Mouse (Mus musculus) common myeloid progenitor, adult 5-6 weeks (primary cell): Measurements from ENCODE around the gene Olfr1031. TPM values are rescaled to one million over a fixed set of nuclear protein-coding genes. Genes with fewer than 3 reads are reported as not detected.
"Not testable (repeated sequence)": the region's sequence is repeated elsewhere in the genome, so short reads cannot be mapped to it uniquely, and the experiment has no call there.

Experiments
- ATAC-seq: replicated peaks from 2 replicates; pipeline ENCODE4 v1.8.0; 2016; ENCODE audit warnings: low read depth, mild to moderate bottlenecking, moderate TSS enrichment, inconsistent platforms; ENCODE audit not compliant: poor library complexity, severe bottlenecking
- total RNA-seq: library from RNA; stranded (forward); fragments of 200-1000, 187-1606 nt; gene quantifications from 2 replicates; pipeline ENCODE4 v1.2.3, GENCODE M21; 2017

Olfr1031 gene
- total RNA-seq = not detected in 2 replicates

- no peak for ATAC-seq
These were observed at the start of gene Olfr1031 for GRCm38 (mm10) chr2:85990004-85990403. Gene Olfr1031, plus strand, starts transcription at chr2:85990304.

- ATAC-seq = no peak
These were observed 40.0 kb upstream of the Olfr1031 start, which contains the start of gene Olfr1028 for GRCm38 (mm10) chr2:85950137-85950536. Gene Olfr1028, plus strand, starts transcription at chr2:85950437.

- ATAC-seq = no peak
These were observed 16.5 kb upstream of the Olfr1031 start, which contains the start of gene Olfr1029 for GRCm38 (mm10) chr2:85973595-85973994. Gene Olfr1029, plus strand, starts transcription at chr2:85973895.

GRCm38 (mm10) chr2:85978976-85979375 lies 11.1 kb upstream of the Olfr1031 start, which contains the start of gene Olfr1030:
Gene Olfr1030, plus strand, starts transcription at chr2:85979276.
- no peak for ATAC-seq

- ATAC-seq = no peak
These were observed 15.1 kb downstream of the Olfr1031 start, which contains the start of gene Olfr1032 for GRCm38 (mm10) chr2:86005240-86005639. Gene Olfr1032, plus strand, starts transcription at chr2:86005540.

GRCm38 (mm10) chr2:86020406-86020805 lies 30.3 kb downstream of the Olfr1031 start, which contains the start of gene Olfr1033:
Gene Olfr1033, plus strand, starts transcription at chr2:86020633.
- peak; percentile 63; the same call in 1 of the 2 replicates for ATAC-seq

- not testable (repeated sequence) for ATAC-seq
These were observed 31.4 kb downstream of the Olfr1031 start for GRCm38 (mm10) chr2:86021518-86021917.

Other genes starting within 250 kb of the Olfr1031 start
- gene Olfr1012, start 227.5 kb upstream of the Olfr1031 start, total RNA-seq = not detected in 2 replicates
- gene Olfr1013, start 223.2 kb upstream of the Olfr1031 start, total RNA-seq = not detected in 2 replicates
- not detected in 2 replicates for gene Olfr1014, start 217.6 kb upstream of the Olfr1031 start, total RNA-seq
- not detected in 2 replicates for gene Olfr1015, start 208.3 kb upstream of the Olfr1031 start, total RNA-seq
- not detected in 2 replicates for gene Olfr1016, start 187.8 kb upstream of the Olfr1031 start, total RNA-seq
- gene Olfr1018, start 171.8 kb upstream of the Olfr1031 start, total RNA-seq = not detected in 2 replicates
- not detected in 2 replicates for gene Olfr1019, start 144.8 kb upstream of the Olfr1031 start, total RNA-seq
- not detected in 2 replicates for gene Olfr1020, start 143.3 kb upstream of the Olfr1031 start, total RNA-seq
- gene Olfr1022, start 121.7 kb upstream of the Olfr1031 start, total RNA-seq = not detected in 2 replicates
- not detected in 2 replicates for gene Olfr1023, start 104.7 kb upstream of the Olfr1031 start, total RNA-seq
- not detected in 2 replicates for gene Olfr1024, start 85.3 kb upstream of the Olfr1031 start, total RNA-seq
- not detected in 2 replicates for gene Olfr1025-ps1, start 75.1 kb upstream of the Olfr1031 start, total RNA-seq
- gene Olfr1026, start 68.7 kb upstream of the Olfr1031 start, total RNA-seq = not detected in 2 replicates
- not detected in 2 replicates for gene Olfr1028, start 39.9 kb upstream of the Olfr1031 start, total RNA-seq
- not detected in 2 replicates for gene Olfr1029, start 16.4 kb upstream of the Olfr1031 start, total RNA-seq
- gene Olfr1030, start 11.0 kb upstream of the Olfr1031 start, total RNA-seq = not detected in 2 replicates
- gene Olfr1032, start 15.2 kb downstream of the Olfr1031 start, total RNA-seq = not detected in 2 replicates
- gene Olfr1033, start 30.3 kb downstream of the Olfr1031 start, total RNA-seq = 0.18 TPM in 1 of 2 replicates, not detected in the other
- not detected in 2 replicates for gene Olfr1034, start 55.6 kb downstream of the Olfr1031 start, total RNA-seq
- gene Olfr1036, start 83.7 kb downstream of the Olfr1031 start, total RNA-seq = not detected in 2 replicates
- not detected in 2 replicates for gene Olfr1037, start 97.1 kb downstream of the Olfr1031 start, total RNA-seq
- gene Olfr1039, start 145.6 kb downstream of the Olfr1031 start, total RNA-seq = not detected in 2 replicates
- gene Olfr1040, start 156.4 kb downstream of the Olfr1031 start, total RNA-seq = not detected in 2 replicates
- gene Olfr1042, start 171.5 kb downstream of the Olfr1031 start, total RNA-seq = not detected in 2 replicates
- gene Olfr1043, start 177.2 kb downstream of the Olfr1031 start, total RNA-seq = not detected in 2 replicates
- not detected in 2 replicates for gene Olfr1044, start 187.5 kb downstream of the Olfr1031 start, total RNA-seq
- gene Olfr52, start 195.4 kb downstream of the Olfr1031 start, total RNA-seq = not detected in 2 replicates
- not detected in 2 replicates for gene Olfr1045, start 212.7 kb downstream of the Olfr1031 start, total RNA-seq
- gene Olfr1046, start 229.0 kb downstream of the Olfr1031 start, total RNA-seq = not detected in 2 replicates
- not detected in 2 replicates for gene Olfr1047, start 241.1 kb downstream of the Olfr1031 start, total RNA-seq
- gene Olfr1048, start 250.0 kb downstream of the Olfr1031 start, total RNA-seq = not detected in 2 replicates